In genomic region chr6:50220863-50221262, GRCm38 (mm10) we compare ENCODE assay signal across 8 mouse cellular contexts. TPM values are rescaled to one million over a fixed set of nuclear protein-coding genes. Genes with fewer than 3 reads are reported as not detected.
DNase-seq lines count a peak whose midpoint lies in the region; ATAC-seq and TF ChIP-seq lines count a peak whose summit lies in the region.

No protein-coding gene starts in this region.

- no peak for ATAC-seq in heart, embryonic 11.5 days (replicated peaks; ENCODE audit: insufficient number of reproducible peaks, low FRiP score, low TSS enrichment)

- no peak overlapping the region for H3K27ac ChIP-seq in heart, embryonic 11.5 days (ENCODE audit: low read depth, low read length)
- H3K27ac ChIP-seq in testis, adult 2 months (ENCODE audit: control insufficient read depth, insufficient read depth, low read depth, low read length), result no peak overlapping the region

- H3K9ac ChIP-seq in heart, embryonic 11.5 days (ENCODE audit: low read depth, low read length), result no peak overlapping the region

- TF ChIP-seq CTCF in testis, adult 2 months (IDR thresholded peaks at IDR 0.05; ENCODE audit: control insufficient read depth, insufficient read depth, insufficient replicate concordance, low read depth, low read length), result peak; percentile 88; the same call in 1 of the 2 replicates

- 47% methylated on average over 6 of the region's 6 CpGs for WGBS in heart, embryonic 11.5 days (ENCODE audit: insufficient replicate concordance)

- DNase-seq in heart, adult 18-20 months, result peak; percentile 23 to 53
- DNase-seq in testis, postnatal 14 days (ENCODE audit: low spot score), result no peak
- DNase-seq in cerebellum, adult 9-11 months, result peak; percentile 23
- peak; percentile 55 for DNase-seq in heart, postnatal 4 days
- DNase-seq in mesoderm, embryonic 11.5 days (ENCODE audit: low read depth, low spot score), result peak; percentile 18
- DNase-seq in layer of hippocampus, adult 9-10 months (ENCODE audit: low spot score), result no peak

- no peaks in the 10 kb centered on the region for H3K36me3 ChIP-seq in heart, embryonic 11.5 days (ENCODE audit: control insufficient read depth, insufficient read depth, low read length)
- H3K36me3 ChIP-seq in testis, adult 2 months (ENCODE audit: control insufficient read depth, insufficient read depth, low read length), result no peaks in the 10 kb centered on the region

- no peak for TF ChIP-seq POLR2A in testis, adult 2 months (IDR thresholded peaks at IDR 0.05; ENCODE audit: control insufficient read depth, low read depth, low read length)

- H3K9me3 ChIP-seq in heart, embryonic 11.5 days (replicated peaks; ENCODE audit: control insufficient read depth, low read length), result no peaks in the 10 kb centered on the region

- no peak overlapping the region for H3K4me2 ChIP-seq in heart, embryonic 11.5 days

- no peak overlapping the region for H3K4me3 ChIP-seq in heart, embryonic 11.5 days (ENCODE audit: low read depth, low read length)
- H3K4me3 ChIP-seq in testis, adult 2 months (ENCODE audit: control insufficient read depth, low read depth, low read length), result no peak overlapping the region

- 0 out of 2 replicates have a peak, but pooled peaks cover 5% of the 10 kb centered on the region for H3K4me1 ChIP-seq in heart, embryonic 11.5 days (ENCODE audit: control insufficient read depth, insufficient read depth, low read length)
- no peaks in the 10 kb centered on the region for H3K4me1 ChIP-seq in testis, adult 2 months (ENCODE audit: control insufficient read depth, insufficient read depth, low read length)

- H3K27me3 ChIP-seq in heart, embryonic 11.5 days (ENCODE audit: control insufficient read depth, insufficient read depth, low read length), result no peaks in the 10 kb centered on the region
- no peaks in the 10 kb centered on the region for H3K27me3 ChIP-seq in testis, adult 2 months (ENCODE audit: control insufficient read depth, insufficient read depth, low read length)

RNA-seq across cellular contexts. Expression of gene Gsdme, which starts 42.8 kb away (rescaled TPM):
- under 1 TPM; 0.30 to 0.44 TPM for total RNA-seq in heart, adult 18-20 months (2021)
- 29.0 and 32.4 TPM in 2 replicates for polyA plus RNA-seq in heart, embryonic 11.5 days (2014; fragmentation: Nextera tagmentation; extraction: Ambion mirVana)
- polyA plus RNA-seq in testis, adult 2 months (2012; rRNA removed), result 1.5 and 1.9 TPM in 2 replicates
- total RNA-seq in heart, postnatal 4 days (2021), result under 1 TPM; 0.57 to 0.61 TPM

Comparison
In these comparisons a context has a peak if more than half of its experiments do, and no peak if none do; other contexts are left out.
1. DNase-seq: peak in heart, adult 18-20 months (2 of 2), cerebellum, adult 9-11 months (single experiment), heart, postnatal 4 days (single experiment) and mesoderm, embryonic 11.5 days (single experiment); none in testis, postnatal 14 days (single experiment) and layer of hippocampus, adult 9-10 months (single experiment).